Mouse (Mus musculus): ENCODE measurements around the gene Dcst1.

- no peak for TF ChIP-seq GATA1 (IDR thresholded peaks at IDR 0.05; ENCODE audit: borderline replicate concordance, low read length)
- TF ChIP-seq FLI1 (IDR thresholded peaks at IDR 0.05; ENCODE audit: low read length) = no peak
These were observed 49.7 kb downstream of the Dcst1 start for GRCm38 (mm10) chr3:89315195-89315929.
